Mouse (Mus musculus) limb, embryonic 14.5 days (tissue): ENCODE measurements around the gene Fam131c. TPM values are rescaled to one million over a fixed set of nuclear protein-coding genes. Genes with fewer than 3 reads are reported as not detected.

Experiments
- ATAC-seq: fragments of 200-750 bp; cut with Nextera tagmentation; 2 replicates; pipeline ENCODE4 v1.8.0; 2017; ENCODE audit warnings: low read depth, moderate number of reproducible peaks, moderate TSS enrichment; ENCODE audit not compliant: low FRiP score
- DNase-seq: peaks from one replicate; pipeline ENCODE4 v3.0.0-alpha.2; 2015; ENCODE audit warnings: low spot score
- H3K27ac ChIP-seq: fragments of 300-500 bp; sonication (generic); replicated peaks from 2 replicates; pipeline ENCODE4 v1.5.1; 2014; ENCODE audit warnings: low read depth, mild to moderate bottlenecking, low read length, moderate library complexity, mixed read lengths
- H3K27me3 ChIP-seq: fragments of 300-500 bp; sonication (generic); 2 replicates; pipeline ENCODE4 v1.6.1; 2014; ENCODE audit warnings: low read length, mixed read lengths; ENCODE audit not compliant: control insufficient read depth, insufficient read depth
- H3K36me3 ChIP-seq: fragments of 300-500 bp; sonication (generic); 2 replicates; pipeline ENCODE4 v1.6.1; 2014; ENCODE audit warnings: mild to moderate bottlenecking, low read length, moderate library complexity, mixed read lengths; ENCODE audit not compliant: control insufficient read depth, insufficient read depth
- H3K4me1 ChIP-seq: fragments of 300-500 bp; sonication (generic); 2 replicates; pipeline ENCODE4 v1.6.1; 2014; ENCODE audit warnings: antibody characterized with exemption, low read length, mixed read lengths; ENCODE audit not compliant: control insufficient read depth, insufficient read depth
- H3K4me2 ChIP-seq: fragments of 300-500 bp; sonication (generic); replicated peaks from 2 replicates; pipeline ENCODE4 v1.6.1; 2014; ENCODE audit warnings: low read depth, mild to moderate bottlenecking, low read length, moderate library complexity; ENCODE audit not compliant: severe bottlenecking
- H3K4me3 ChIP-seq: fragments of 300-500 bp; sonication (generic); replicated peaks from 2 replicates; pipeline ENCODE4 v1.5.1; 2014; ENCODE audit warnings: low read length
- H3K9ac ChIP-seq: fragments of 300-500 bp; sonication (generic); 2 replicates; pipeline ENCODE4 v1.6.1; 2014; ENCODE audit warnings: mild to moderate bottlenecking, low read depth, low read length, moderate library complexity; ENCODE audit not compliant: severe bottlenecking
- H3K9me3 ChIP-seq: fragments of 300-500 bp; sonication (generic); 2 replicates; pipeline ENCODE4 v1.6.1; 2016; ENCODE audit warnings: low read length; ENCODE audit not compliant: control insufficient read depth
- POLR2A ChIP-seq: fragments of 200-500 bp; IDR thresholded peaks from 2 replicates; pipeline ENCODE4 v1.8.0; 2012; ENCODE audit warnings: inconsistent platforms, mild to moderate bottlenecking, moderate library complexity, borderline replicate concordance; ENCODE audit not compliant: insufficient read depth, insufficient read length; ENCODE audit errors: extremely low read depth
- WGBS: fragments of 180-500 bp; shearing (Covaris S2); extraction: QIAGEN DNeasy Blood & Tissue Kit; methylation state at CpG from one replicate; pipeline ENCODE4 v1.1.7; 2014; 5-methylcytosine and 5-hydroxymethylcytosine counted together
- polyA plus RNA-seq, 2 experiments: library from polyadenylated mRNA; depleted of rRNA in 1 of 2; stranded (reverse) in 1 of 2; unstranded in 1 of 2; fragments of >200 nt; fragmentation: Nextera tagmentation in 1 of 2; extraction: Ambion mirVana in 1 of 2; gene quantifications; 2 replicates each; pipeline versions ENCODE4 v1.2.1 to v1.2.3; 2012 to 2014

Fam131c gene
- polyA plus RNA-seq, 2 experiments, result 1.2 to 1.6 TPM

GRCm38 (mm10) chr4:141382406-141382805 is 14.4 kb downstream of the Fam131c start:
- no peak for TF ChIP-seq POLR2A
- Histone ChIP-seq H3K4me2 (peak overlapping the region; percentile 52), H3K9me3 (no peaks in the 10 kb centered on the region), H3K36me3 (no peaks in the 10 kb centered on the region), H3K27ac (no peak overlapping the region), H3K4me1 (peaks cover 3% of the 10 kb centered on the region; the same call in 1 of the 2 replicates), H3K4me3 (peak overlapping the region; percentile 32), H3K9ac (peak overlapping the region; percentile 44), H3K27me3 (peaks cover 28% of the 10 kb centered on the region)
- DNase-seq (peak; percentile 42), ATAC-seq (peak; percentile 32; the same call in 1 of the 2 replicates)
- WGBS, result under 1% methylated on average over 21 of the region's 25 CpGs

GRCm38 (mm10) chr4:141385275-141385674 is 17.3 kb downstream of the Fam131c start:
- H3K27ac ChIP-seq, result no peak overlapping the region
- ATAC-seq, result no peak
- no peaks in the 10 kb centered on the region for H3K9me3 ChIP-seq
- no peak overlapping the region for H3K9ac ChIP-seq
- no peak for TF ChIP-seq POLR2A
- H3K27me3 ChIP-seq, result peaks cover 28% of the 10 kb centered on the region
- no peak overlapping the region for H3K4me2 ChIP-seq
- no peaks in the 10 kb centered on the region for H3K36me3 ChIP-seq
- DNase-seq, result peak; percentile 74
- 0% methylated on average over 7 of the region's 7 CpGs for WGBS
- peaks cover 5% of the 10 kb centered on the region; the same call in 1 of the 2 replicates for H3K4me1 ChIP-seq
- H3K4me3 ChIP-seq, result no peak overlapping the region

- WGBS, result 70% methylated on average over 7 of the region's 7 CpGs
- no peak overlapping the region for H3K4me3 ChIP-seq
- no peak for TF ChIP-seq POLR2A
Observed at GRCm38 (mm10) chr4:141386150-141386549, 18.1 kb downstream of the Fam131c start.

GRCm38 (mm10) chr4:141387093-141387784 is 19.2 kb downstream of the Fam131c start:
- Histone ChIP-seq H3K27me3 (peaks cover 23% of the 10 kb centered on the region), H3K9me3 (no peaks in the 10 kb centered on the region), H3K9ac (no peak overlapping the region), H3K27ac (no peak overlapping the region), H3K4me2 (no peak overlapping the region), H3K4me1 (peaks cover 3% of the 10 kb centered on the region; the same call in 1 of the 2 replicates), H3K4me3 (no peak overlapping the region), H3K36me3 (no peaks in the 10 kb centered on the region)
- WGBS, result 15% methylated on average over 5 of the region's 5 CpGs
- peak; percentile 77 for DNase-seq
- peak; percentile 48; the same call in 1 of the 2 replicates for ATAC-seq
- TF ChIP-seq POLR2A, result no peak

More at GRCm38 (mm10) chr4:141386150-141386549, 18.1 kb downstream of the Fam131c start:
- H3K36me3 ChIP-seq, result no peaks in the 10 kb centered on the region
- H3K4me1 ChIP-seq, result peaks cover 5% of the 10 kb centered on the region; the same call in 1 of the 2 replicates
- H3K4me2 ChIP-seq, result no peak overlapping the region
- no peak for DNase-seq
- H3K27me3 ChIP-seq, result peaks cover 28% of the 10 kb centered on the region
- H3K9ac ChIP-seq, result no peak overlapping the region
- ATAC-seq, result no peak
- no peak overlapping the region for H3K27ac ChIP-seq
- H3K9me3 ChIP-seq, result no peaks in the 10 kb centered on the region

GRCm38 (mm10) chr4:141387933-141388332 is 19.9 kb downstream of the Fam131c start:
- ATAC-seq (no peak), DNase-seq (no peak)
- Histone ChIP-seq H3K4me1 (peaks cover 2% of the 10 kb centered on the region; the same call in 1 of the 2 replicates), H3K9me3 (no peaks in the 10 kb centered on the region), H3K4me2 (no peak overlapping the region), H3K9ac (no peak overlapping the region), H3K36me3 (no peaks in the 10 kb centered on the region), H3K4me3 (no peak overlapping the region), H3K27ac (no peak overlapping the region), H3K27me3 (peaks cover 19% of the 10 kb centered on the region)
- 68% methylated on average over 5 of the region's 5 CpGs for WGBS
- TF ChIP-seq POLR2A, result no peak
